Mouse (Mus musculus) frontal cortex, postnatal 14 days (tissue): ENCODE results near the gene H2afx.
"Not testable (repeated sequence)": the region's sequence is repeated elsewhere in the genome, so short reads cannot be mapped to it uniquely, and the experiment has no call there.

Experiments used
- DNase-seq, 2 experiments: peaks; one replicate each; pipeline ENCODE4 v3.0.0; 2022; ENCODE audit warnings: low spot score in 2 of 2

H2afx gene

GRCm38 (mm10) chr9:44318076-44318825 lies 16.2 kb upstream of the H2afx start:
- no peak for DNase-seq

GRCm38 (mm10) chr9:44318826-44319095 lies 15.7 kb upstream of the H2afx start:
- DNase-seq, result no peak

- peak in 1 of 2 experiments; percentile 39 for DNase-seq
These were observed 15.2 kb upstream of the H2afx start for GRCm38 (mm10) chr9:44319105-44319886.

- peak; percentile 87 to 90 for DNase-seq
These were observed 14.4 kb upstream of the H2afx start, which contains the start of gene C2cd2l for GRCm38 (mm10) chr9:44319887-44320798. Gene C2cd2l (minus strand): TSS chr9:44320285.

- DNase-seq, result no peak
These were observed 13.7 kb upstream of the H2afx start for GRCm38 (mm10) chr9:44320799-44321133.

GRCm38 (mm10) chr9:44323656-44324055 lies 10.8 kb upstream of the H2afx start:
- not testable (repeated sequence) for DNase-seq

GRCm38 (mm10) chr9:44324147-44324546 lies 10.3 kb upstream of the H2afx start:
- no peak for DNase-seq

- DNase-seq, result not testable (repeated sequence)
These were observed 9.3 kb upstream of the H2afx start for GRCm38 (mm10) chr9:44325032-44325767.

GRCm38 (mm10) chr9:44325768-44326370 lies 8.6 kb upstream of the H2afx start, which contains the start of gene Dpagt1:
Gene Dpagt1 (plus strand): TSS chr9:44326019.
- DNase-seq, result peak in 1 of 2 experiments; percentile 64

- DNase-seq, result peak; percentile 74 to 76
These were observed 8.0 kb upstream of the H2afx start for GRCm38 (mm10) chr9:44326371-44327063.

GRCm38 (mm10) chr9:44327064-44327711 lies 7.3 kb upstream of the H2afx start:
- DNase-seq, result no peak

GRCm38 (mm10) chr9:44327926-44328325 lies 6.6 kb upstream of the H2afx start:
- DNase-seq, result no peak

GRCm38 (mm10) chr9:44330736-44331135 lies 3.8 kb upstream of the H2afx start:
- DNase-seq, result no peak

- no peak for DNase-seq
These were observed 1.4 kb upstream of the H2afx start for GRCm38 (mm10) chr9:44332918-44333638.

GRCm38 (mm10) chr9:44335331-44336092 lies 1.0 kb downstream of the H2afx start:
- no peak for DNase-seq

- no peak for DNase-seq
These were observed 1.6 kb downstream of the H2afx start for GRCm38 (mm10) chr9:44336093-44336406.

- DNase-seq, result not testable (repeated sequence)
These were observed 2.0 kb downstream of the H2afx start for GRCm38 (mm10) chr9:44336513-44336912.

GRCm38 (mm10) chr9:44336964-44337363 lies 2.5 kb downstream of the H2afx start:
- DNase-seq, result no peak
